Mouse (Mus musculus) urinary bladder, postnatal 36 days (tissue): ENCODE measurements around the gene Tgds.
A peak's percentile ranks its signal among the peaks of the same experiment; 100 is the strongest.
"Not testable (repeated sequence)": the region's sequence is repeated elsewhere in the genome, so short reads cannot be mapped to it uniquely, and the experiment has no call there.

Experiments used
- DNase-seq, 2 experiments: peaks; one replicate each; pipeline ENCODE4 v3.0.0; 2022; ENCODE audit warnings: low spot score in 2 of 2, mixed read lengths in 1 of 2

Tgds gene

DNA sequence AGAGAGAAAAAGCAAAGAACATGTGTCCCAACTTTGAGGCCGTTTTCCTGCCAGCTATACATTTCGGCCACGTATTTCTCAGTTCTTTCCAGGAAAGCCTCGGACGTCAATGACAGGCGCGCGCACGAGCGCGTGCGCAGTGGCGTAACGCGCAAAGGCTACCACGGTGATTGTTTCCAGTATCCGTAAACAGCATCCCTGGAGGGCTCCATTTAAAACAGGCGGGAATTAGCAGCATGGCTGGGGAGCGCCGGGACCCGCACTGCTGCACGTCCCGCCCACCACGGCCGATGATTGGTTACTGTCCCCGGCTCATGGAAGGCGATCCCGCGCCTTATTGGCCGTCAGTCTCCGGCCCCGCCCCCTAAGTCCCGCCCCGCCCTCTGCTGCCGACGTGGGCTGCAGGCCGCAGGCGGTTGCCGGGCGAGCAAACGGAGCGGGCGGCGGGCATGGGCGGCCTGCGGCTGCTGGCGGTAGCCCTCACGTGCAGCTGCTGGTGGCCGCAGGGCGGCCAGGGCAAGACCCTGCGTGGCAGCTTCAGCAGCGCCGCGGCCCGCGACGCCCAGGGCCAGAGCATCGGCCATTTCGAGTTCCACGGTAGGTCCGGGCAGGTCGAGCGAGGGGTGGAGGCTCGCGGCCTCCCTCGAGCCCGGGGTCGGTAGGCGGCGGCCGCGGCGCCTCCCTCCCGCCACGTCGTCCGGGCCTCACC is 4.3 kb upstream of the Tgds start, which contains the start of gene Gpr180:
Gene Gpr180 (plus strand): TSS at position 415 of the 709 bp plus-strand sequence.
- peak; percentile 91 to 95 for DNase-seq

DNA sequence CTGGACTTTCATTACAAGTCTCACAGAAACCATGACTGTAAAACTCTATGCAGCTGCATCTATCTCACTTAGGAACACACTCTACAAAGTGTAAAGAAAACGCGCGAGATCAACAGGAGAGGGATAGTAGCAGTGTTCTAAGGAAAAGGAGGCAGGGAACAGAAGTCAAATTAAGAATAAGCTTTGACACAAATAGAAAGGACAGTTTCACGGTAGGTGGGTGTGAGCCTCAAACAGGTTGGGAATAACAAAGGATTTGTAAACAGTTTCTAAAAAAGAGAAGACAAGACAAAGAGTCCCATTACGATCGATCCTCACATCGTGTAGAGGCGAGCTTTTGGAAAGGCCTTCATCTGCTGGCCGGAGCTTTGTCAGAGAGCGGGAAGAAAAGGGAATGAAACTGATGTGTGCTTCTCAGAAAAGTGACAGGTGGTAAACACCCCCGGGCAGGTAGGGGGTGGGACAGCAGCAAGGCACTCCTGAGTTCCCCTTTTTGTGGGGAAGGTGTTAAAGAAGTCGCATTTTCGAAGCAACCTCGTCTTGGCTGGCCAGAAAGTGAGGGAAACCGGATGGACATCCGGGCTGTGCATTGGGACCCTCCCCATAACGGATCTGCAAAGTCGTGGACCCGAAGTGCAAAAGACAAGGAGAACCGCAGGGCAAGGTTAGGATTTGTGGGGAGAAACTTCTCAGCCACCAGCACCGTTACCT is 469 bp downstream of the Tgds start:
- no peak for DNase-seq

DNA sequence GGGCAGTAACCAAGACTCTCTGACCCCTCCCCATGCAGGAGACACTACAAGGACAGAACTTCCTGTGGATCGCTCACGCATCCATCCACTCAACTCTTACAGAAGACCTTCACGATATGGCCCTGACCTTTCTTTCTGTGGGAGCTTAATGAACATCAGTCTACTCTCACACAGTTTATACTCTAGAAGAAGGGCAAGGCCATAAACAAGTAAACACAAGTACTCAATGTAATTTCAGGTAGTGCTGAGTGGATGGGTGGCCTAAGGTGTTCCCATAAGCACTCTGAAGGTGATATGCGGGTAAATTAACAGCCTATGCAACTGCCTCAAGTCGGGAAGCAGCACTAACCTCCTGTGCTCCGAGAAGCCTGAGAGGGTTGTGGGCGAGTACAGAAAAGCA is 1.1 kb downstream of the Tgds start:
- DNase-seq, result no peak

DNA sequence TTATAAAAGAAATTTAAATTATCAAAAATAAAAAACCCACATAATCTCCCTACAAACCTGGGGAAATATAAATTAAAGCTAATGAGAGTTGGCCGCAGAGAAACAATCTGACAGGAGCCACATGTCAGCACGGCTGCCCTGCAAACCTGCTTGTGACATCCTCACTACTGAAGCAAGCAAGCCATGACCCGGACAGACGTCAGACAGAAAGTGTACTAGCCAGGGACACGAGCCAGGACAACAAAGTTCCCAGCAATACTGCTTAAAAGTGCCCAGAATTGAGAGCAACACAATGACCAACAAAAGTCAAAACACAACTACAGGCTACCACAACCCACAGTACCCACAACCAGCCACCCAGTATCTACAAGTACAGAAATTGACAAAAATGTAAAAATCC is 6.3 kb downstream of the Tgds start:
- no peak for DNase-seq

GRCm38 (mm10) chr14:118124771-118125170 is 7.8 kb downstream of the Tgds start:
- no peak for DNase-seq

- no peak for DNase-seq
Observed at GRCm38 (mm10) chr14:118124129-118124528, 8.4 kb downstream of the Tgds start.

DNA sequence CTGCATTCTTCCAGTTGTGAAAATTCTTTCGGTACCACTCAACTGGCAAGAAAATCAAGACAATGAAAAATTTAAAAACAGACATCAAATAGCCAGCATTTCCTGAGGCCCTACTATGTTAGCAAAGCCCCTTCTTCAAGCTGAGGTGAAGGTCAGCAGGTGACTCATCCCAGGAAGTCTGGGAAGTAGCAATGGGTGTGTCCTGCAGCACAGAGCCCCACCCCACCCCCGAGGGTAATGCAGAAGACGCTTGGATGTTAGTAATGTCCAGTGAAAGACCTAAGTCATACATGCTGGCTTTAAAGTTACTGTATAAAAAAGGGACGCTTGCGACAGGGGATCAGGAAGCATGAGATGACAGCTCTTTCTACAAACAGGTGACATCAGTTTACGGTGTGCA is 19.4 kb downstream of the Tgds start:
- DNase-seq, result no peak

DNA sequence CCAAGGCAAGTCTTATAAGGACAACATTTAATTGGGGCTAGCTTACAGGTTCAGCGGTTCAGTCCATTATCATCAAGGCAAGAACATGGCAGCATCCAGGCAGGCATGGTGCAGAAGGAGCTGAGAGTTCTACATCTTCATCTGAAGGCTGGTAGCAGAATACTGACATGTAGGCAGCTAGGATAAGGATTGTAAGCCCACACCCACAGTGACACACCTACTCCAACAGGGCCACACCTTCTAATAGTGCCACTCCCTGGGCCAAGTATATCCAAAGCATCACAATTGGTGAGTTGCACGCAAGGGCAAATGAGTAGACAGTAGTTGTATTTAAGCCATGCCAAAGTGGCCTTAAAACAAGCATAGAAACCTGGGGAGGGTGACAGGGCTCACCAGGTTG is 25.1 kb downstream of the Tgds start:
- DNase-seq, result not testable (repeated sequence)

DNA sequence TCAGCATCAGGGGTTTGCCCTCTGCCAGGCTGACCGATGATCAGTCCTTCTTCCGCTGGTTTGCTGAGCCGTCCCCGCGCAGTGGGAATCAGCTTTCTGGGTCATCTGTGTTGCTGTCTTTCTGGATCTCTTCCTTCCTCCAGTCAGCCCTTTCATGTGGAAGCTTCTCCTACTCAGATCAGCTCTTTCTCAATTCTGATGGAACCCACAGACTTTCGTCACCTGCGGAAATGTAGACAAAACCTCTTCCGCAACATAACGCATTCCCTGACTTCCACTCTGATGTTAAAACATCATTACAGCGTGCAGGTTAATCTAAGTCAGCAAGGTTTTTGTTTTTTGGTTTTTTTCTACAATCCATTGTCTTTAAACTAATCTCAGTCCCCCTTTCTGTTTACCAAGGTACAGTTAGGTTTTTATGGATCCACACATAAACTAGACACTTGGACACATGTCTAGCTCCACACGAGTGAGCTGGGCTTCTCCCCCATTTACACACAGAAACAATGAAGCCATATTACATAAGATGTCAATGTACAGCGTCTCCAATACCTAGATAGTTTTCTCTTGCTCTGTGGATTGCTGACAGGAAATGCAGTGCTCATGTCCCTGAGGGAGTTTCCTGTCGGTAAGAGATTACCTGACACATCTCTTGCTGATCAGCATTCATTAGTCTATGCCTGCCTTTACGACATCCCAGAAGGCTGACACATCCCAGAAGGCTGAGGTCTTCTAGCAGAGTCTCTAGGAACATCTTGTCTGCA is 31.1 kb downstream of the Tgds start:
- DNase-seq, result no peak

DNA sequence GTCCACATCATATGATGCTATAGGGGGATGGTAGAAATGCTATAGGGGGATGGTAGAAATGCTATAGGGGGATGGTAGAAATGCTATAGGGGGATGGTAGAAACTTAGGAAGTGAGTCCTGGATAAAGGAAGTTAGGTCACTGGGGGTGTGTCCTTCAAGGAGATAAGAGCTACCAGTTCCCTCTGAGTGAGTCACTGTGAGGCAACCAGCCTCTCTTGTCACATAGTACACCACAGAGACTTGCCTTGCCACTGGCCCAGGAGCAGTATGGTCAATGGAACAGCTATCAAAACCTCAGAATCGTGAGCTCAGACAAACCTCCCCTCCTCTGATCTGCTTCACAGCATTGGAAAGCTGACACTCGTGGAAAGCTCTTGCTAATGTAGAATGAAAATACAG is 34.3 kb downstream of the Tgds start:
- DNase-seq, result no peak

- DNase-seq, result peak in 1 of 2 experiments; percentile 4
Observed at GRCm38 (mm10) chr14:118089806-118090392, 42.7 kb downstream of the Tgds start.

GRCm38 (mm10) chr14:118089215-118089805 is 43.2 kb downstream of the Tgds start:
- peak; percentile 90 to 92 for DNase-seq

GRCm38 (mm10) chr14:118088437-118089207 is 43.9 kb downstream of the Tgds start:
- DNase-seq, result no peak

DNA sequence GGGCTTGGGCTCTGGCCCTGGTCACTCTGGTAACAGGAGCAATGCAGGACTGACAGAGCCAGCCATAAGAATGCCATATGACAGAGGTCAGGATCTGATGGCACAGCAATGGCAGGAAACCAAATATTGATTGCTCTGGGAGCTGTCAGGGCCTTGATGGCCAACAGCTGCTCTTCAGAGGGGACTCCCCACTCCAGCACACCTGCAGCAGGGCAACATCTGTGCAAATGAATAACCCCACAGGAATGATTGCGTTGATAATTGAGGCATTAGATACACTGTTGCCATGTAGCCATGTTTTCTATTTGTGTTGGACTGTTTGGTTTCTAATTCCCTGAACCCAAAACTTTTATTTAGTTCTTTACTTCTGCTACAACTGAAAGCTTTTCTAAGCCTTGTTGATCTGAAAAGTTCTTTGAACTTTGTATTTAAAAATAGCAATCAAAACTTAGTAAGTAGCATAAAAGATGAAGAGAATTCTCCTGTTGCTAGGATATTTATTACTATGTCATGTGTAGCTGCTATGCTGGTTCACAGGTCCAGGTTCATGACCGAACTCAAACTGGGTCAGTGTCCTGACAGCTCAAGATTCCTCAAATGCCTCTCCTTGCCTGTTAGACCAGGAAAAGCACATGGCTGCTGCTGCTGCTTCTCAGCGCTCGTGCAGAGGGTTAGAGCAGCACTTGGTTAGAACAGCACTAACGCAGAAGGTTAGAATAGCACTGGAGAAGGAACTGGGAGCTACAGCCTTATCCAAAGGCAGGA is 46.1 kb downstream of the Tgds start:
- no peak for DNase-seq

DNA sequence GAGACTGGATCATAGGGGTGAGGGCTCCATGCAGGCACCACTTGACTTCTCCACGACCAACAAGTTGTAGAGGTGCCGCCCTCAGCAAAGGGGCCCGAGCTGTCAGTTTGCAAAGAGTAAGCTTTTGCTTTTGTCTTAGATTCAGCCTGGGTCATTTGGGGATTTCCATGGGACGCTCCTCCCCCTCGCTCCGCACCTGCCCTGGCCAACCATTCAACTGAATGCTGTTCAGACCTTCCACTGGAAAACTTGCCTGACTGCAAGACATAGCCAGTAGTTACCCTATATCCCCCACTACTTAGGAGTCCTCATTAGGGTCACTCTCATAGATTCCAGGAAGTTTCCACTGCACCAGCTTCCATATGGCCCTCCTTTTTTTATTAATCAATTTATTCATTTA is 48.7 kb downstream of the Tgds start:
- no peak for DNase-seq

DNA sequence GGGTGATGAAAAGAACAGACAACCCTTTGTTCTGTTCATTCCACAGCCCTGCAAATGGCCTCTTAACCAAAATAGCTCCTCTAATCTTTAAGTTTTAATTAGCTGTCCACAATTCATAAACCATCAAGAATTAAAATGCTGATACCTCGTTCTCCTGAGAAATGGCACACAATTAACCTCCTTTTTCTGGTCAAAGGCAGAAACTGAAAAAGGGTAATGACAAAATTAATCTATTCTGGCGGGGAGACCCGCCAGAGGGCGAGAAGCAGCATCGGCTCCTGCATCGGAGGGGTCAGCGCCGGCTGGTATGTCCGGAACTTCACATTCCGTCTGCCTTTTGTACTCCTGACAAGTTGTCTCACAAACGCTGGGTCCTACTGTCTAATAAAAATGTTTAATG is 51.9 kb downstream of the Tgds start:
- DNase-seq, result no peak

DNA sequence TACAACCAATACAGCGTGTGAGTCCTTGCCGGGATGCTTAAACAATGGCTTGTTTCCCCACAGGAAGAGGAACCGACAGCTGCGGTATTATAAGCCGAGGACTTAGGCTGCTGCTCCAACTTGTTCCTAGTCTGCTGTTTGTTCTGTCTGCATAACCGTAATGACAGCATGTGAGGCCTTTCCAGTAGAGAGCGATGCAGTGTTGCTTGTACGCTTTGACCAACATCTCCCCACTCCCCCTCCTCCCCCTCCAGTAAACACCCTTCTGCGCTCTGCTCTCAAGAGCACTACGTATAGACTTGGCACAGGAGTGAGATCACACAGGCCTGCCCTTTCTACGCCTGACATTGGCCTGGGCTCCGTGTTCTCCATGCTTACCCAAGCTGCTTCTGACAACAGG is 62.5 kb downstream of the Tgds start:
- no peak for DNase-seq

- DNase-seq, result no peak
Observed at GRCm38 (mm10) chr14:118069439-118070079, 63.0 kb downstream of the Tgds start.
